Mouse (Mus musculus): ENCODE data around the gene Spindoc.
A peak's percentile ranks its signal among the peaks of the same experiment; 100 is the strongest.

DNA sequence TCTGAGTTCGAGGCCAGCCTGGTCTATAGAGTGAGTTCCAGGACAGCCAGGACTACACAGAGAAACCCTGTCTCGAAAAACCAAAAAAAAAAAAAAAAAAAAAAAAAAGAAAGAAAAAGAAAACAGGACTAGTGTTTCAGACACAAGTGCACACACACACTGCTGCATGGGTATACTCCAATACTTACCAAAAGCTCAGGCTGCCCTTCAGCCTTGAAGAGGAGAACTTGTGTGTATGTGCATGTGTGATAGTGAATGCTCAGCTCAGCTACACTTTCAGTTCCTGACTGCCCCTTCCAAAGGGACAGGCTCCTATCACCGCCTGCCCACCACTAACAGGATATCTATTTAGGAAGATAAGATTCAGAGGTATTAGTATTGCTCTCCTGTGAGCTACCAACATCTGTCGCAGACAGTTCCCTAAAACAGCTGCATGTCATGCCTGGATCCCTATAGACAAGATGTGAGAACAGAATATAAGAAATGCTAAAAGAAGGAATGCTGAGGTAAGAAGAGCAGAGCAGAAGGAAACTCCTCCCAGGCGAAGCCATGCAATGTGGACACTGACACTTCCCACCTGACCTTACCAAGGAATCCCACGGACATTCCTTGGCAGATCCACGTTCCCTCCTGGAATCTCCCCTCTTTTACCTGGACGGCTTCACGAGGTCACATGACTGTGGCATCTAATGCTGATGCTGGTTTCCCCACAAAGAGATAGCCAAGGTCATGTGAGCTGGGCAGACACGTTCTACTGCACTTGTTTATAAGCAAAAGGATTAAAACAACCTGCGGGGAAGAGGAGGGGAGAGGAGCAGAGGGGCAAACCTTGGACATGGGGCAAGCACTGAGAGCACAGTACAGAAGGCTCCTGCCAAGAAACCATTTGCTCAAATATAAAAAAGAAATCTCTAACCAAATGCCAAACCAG lies 77.1 kb downstream of the Spindoc start:
- TF ChIP-seq CTCF (IDR thresholded peaks at IDR 0.05; ENCODE audit: low read depth, low read length), result no peak
- peak; percentile 32 for TF ChIP-seq TAL1 (conservative IDR thresholded peaks at IDR 0.05; ENCODE audit: low read depth, low read length)
- TF ChIP-seq GATA1 (IDR thresholded peaks at IDR 0.05; ENCODE audit: borderline replicate concordance, low read length), result no peak
- TF ChIP-seq POLR2AphosphoS5 (IDR thresholded peaks at IDR 0.05; ENCODE audit: insufficient replicate concordance, low read depth, low read length), result no peak
- no peak for TF ChIP-seq GATA2 (IDR thresholded peaks at IDR 0.05; ENCODE audit: borderline replicate concordance, low read depth, low read length)

Measured in G1E (cell line).